Mouse (Mus musculus): ENCODE results near the gene Syt1. TPM values are rescaled to one million over a fixed set of nuclear protein-coding genes. Genes with fewer than 3 reads are reported as not detected.

Gene Syt1
- total and polyA plus RNA-seq, 3 experiments, result 0.01 to 0.11 TPM; not detected in 1

DNA sequence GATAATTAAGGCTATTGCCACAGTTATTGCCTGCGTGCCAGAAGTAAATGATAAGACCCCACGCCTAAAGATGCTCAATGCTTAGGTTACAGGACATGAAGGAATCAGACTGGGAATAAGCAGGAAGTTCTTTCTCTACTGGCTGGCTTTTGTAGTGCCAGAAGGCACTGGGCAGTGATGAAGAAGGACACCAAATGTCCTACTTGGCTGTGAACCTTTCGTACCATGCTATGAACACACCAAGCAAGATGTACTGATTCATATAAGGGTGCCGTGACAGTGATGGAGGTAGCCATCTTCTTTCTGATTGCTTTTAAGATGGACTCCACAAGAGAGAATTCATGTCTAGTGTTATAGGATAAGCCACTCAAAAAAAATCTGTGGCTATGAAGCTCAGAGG, 145.2 kb downstream of the Syt1 start:
- no peak for ATAC-seq (ENCODE audit: extremely low read depth, insufficient number of reproducible peaks, low FRiP score, poor library complexity, severe bottlenecking)
- TF ChIP-seq TAL1 (conservative IDR thresholded peaks at IDR 0.05; ENCODE audit: low read depth, low read length) (no peak), GATA2 (IDR thresholded peaks at IDR 0.05; ENCODE audit: borderline replicate concordance, low read depth, low read length) (no peak), GATA1 (IDR thresholded peaks at IDR 0.05; ENCODE audit: borderline replicate concordance, low read length) (no peak)
- H3K4me3 ChIP-seq (ENCODE audit: low read depth, low read length), result no peak overlapping the region

DNA sequence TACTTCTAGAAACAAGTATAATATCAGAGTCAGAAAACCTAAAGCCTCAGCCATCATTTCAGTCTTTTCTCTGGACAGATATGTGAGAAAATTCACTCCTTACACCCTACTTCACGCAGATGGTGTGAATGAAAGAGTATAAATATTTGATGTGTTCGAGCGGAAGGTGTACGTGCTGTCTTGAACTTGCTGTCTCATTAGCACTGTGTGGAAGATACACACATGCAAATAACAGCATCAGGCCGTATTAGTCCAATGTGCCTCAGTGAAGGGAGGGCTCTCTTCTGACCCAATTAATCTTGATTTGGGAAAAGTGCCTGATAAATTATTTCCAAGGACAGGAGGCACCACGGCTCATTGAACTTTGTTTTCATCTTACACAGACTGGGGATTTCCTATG, 154.8 kb downstream of the Syt1 start:
- H3K36me3 ChIP-seq (replicated peaks), result no peaks in the 10 kb centered on the region
- TF ChIP-seq TAL1 (conservative IDR thresholded peaks at IDR 0.05; ENCODE audit: low read depth, low read length) (no peak), GATA1 (IDR thresholded peaks at IDR 0.05; ENCODE audit: borderline replicate concordance, low read length) (no peak), POLR2AphosphoS5 (IDR thresholded peaks at IDR 0.05; ENCODE audit: insufficient replicate concordance, low read depth, low read length) (no peak), GATA2 (IDR thresholded peaks at IDR 0.05; ENCODE audit: borderline replicate concordance, low read depth, low read length) (no peak), CTCF (IDR thresholded peaks at IDR 0.05; ENCODE audit: low read depth, low read length) (no peak)
- no peaks in the 10 kb centered on the region for H3K4me1 ChIP-seq (ENCODE audit: insufficient read depth, low read depth, low read length)
- H3K9me3 ChIP-seq (replicated peaks), result no peaks in the 10 kb centered on the region
- H3K4me3 ChIP-seq (ENCODE audit: low read depth, low read length), result no peak overlapping the region
- no peak for DNase-seq (ENCODE audit: low spot score)
- ATAC-seq (ENCODE audit: extremely low read depth, insufficient number of reproducible peaks, low FRiP score, poor library complexity, severe bottlenecking), result no peak
- H3K27me3 ChIP-seq (ENCODE audit: insufficient read depth, low read length), result no peaks in the 10 kb centered on the region

More for the DNA sequence above, 145.2 kb downstream of the Syt1 start:
- no peaks in the 10 kb centered on the region for H3K36me3 ChIP-seq (replicated peaks)
- DNase-seq (ENCODE audit: low spot score), result no peak
- no peaks in the 10 kb centered on the region for H3K4me1 ChIP-seq (ENCODE audit: insufficient read depth, low read depth, low read length)
- no peaks in the 10 kb centered on the region for H3K27me3 ChIP-seq (ENCODE audit: insufficient read depth, low read length)
- H3K9me3 ChIP-seq (replicated peaks), result no peaks in the 10 kb centered on the region

DNA sequence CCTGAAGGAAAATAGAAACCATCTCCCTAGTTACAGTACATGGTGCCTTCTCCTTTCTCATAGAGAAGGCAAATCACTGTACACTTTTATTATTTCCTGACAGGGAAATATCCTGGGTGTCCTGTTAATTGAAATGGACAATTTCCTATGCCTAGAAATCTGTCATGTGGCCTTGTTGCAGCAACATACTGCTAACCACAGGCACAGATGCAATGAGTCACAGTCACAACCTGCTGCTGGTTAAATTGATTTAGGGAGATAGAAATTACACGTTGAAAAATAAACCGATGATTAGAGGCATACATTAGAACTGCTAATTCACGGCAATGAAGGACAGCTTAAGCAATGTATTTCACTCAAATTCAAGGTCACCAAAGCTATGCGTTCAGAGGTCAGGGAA, 158.0 kb downstream of the Syt1 start:
- Histone ChIP-seq H3K9me3 (replicated peaks) (no peaks in the 10 kb centered on the region), H3K27me3 (ENCODE audit: insufficient read depth, low read length) (no peaks in the 10 kb centered on the region), H3K4me3 (ENCODE audit: low read depth, low read length) (no peak overlapping the region), H3K36me3 (replicated peaks) (no peaks in the 10 kb centered on the region), H3K4me1 (ENCODE audit: insufficient read depth, low read depth, low read length) (no peaks in the 10 kb centered on the region)
- no peak for DNase-seq (ENCODE audit: low spot score)
- TF ChIP-seq CTCF (IDR thresholded peaks at IDR 0.05; ENCODE audit: low read depth, low read length) (no peak), POLR2AphosphoS5 (IDR thresholded peaks at IDR 0.05; ENCODE audit: insufficient replicate concordance, low read depth, low read length) (no peak), TAL1 (conservative IDR thresholded peaks at IDR 0.05; ENCODE audit: low read depth, low read length) (no peak), GATA2 (IDR thresholded peaks at IDR 0.05; ENCODE audit: borderline replicate concordance, low read depth, low read length) (no peak), GATA1 (IDR thresholded peaks at IDR 0.05; ENCODE audit: borderline replicate concordance, low read length) (no peak)
- ATAC-seq (ENCODE audit: extremely low read depth, insufficient number of reproducible peaks, low FRiP score, poor library complexity, severe bottlenecking), result no peak

DNA sequence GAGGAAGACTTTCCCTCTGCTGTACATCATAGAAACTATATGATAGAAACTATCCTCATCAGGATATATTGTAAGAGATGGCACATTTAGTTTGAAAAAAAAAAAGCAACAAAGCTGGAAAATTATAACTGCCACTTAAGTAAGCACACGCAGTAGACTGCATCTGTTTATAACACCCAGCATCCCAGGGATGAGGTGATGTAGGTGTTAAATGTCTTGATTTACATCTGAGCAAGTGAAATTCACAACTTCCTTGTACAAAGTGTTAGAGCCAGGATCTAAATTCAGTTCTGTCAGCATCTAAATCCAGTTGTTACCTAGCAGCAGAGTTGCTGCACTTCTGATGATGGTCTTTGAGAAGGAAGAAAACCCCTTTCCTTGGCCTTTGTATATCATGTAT, 173.3 kb downstream of the Syt1 start:
- H3K36me3 ChIP-seq (replicated peaks), result no peaks in the 10 kb centered on the region
- H3K4me1 ChIP-seq (ENCODE audit: insufficient read depth, low read depth, low read length), result no peaks in the 10 kb centered on the region
- no peak for TF ChIP-seq CTCF (IDR thresholded peaks at IDR 0.05; ENCODE audit: low read depth, low read length)
- TF ChIP-seq GATA1 (IDR thresholded peaks at IDR 0.05; ENCODE audit: borderline replicate concordance, low read length), result no peak
- TF ChIP-seq GATA2 (IDR thresholded peaks at IDR 0.05; ENCODE audit: borderline replicate concordance, low read depth, low read length), result no peak
- TF ChIP-seq POLR2AphosphoS5 (IDR thresholded peaks at IDR 0.05; ENCODE audit: insufficient replicate concordance, low read depth, low read length), result no peak
- no peak for TF ChIP-seq TAL1 (conservative IDR thresholded peaks at IDR 0.05; ENCODE audit: low read depth, low read length)
- no peak for DNase-seq (ENCODE audit: low spot score)
- no peaks in the 10 kb centered on the region for H3K27me3 ChIP-seq (ENCODE audit: insufficient read depth, low read length)
- H3K9me3 ChIP-seq (replicated peaks), result no peaks in the 10 kb centered on the region
- no peak overlapping the region for H3K4me3 ChIP-seq (ENCODE audit: low read depth, low read length)
- ATAC-seq (ENCODE audit: extremely low read depth, insufficient number of reproducible peaks, low FRiP score, poor library complexity, severe bottlenecking), result no peak

DNA sequence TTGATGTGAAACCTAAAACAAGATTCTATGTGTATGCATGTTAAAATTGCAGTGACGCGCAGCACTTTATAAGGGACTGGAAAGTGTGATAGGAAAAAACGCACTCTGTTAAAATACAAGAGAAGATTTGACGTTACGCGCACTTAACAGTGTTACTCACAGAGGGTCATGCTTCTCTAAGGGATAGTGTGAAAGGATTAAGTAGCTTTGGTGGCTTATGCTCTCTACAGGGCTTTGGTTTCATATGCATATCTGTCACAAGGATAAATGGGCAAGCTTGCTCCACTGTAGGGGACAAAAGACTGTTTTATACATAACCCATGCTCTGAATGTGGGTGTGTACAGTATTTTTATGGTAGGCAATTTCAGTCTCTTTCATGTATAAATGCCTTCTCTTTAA, 178.5 kb downstream of the Syt1 start:
- no peaks in the 10 kb centered on the region for H3K36me3 ChIP-seq (replicated peaks)
- no peak overlapping the region for H3K4me3 ChIP-seq (ENCODE audit: low read depth, low read length)
- no peaks in the 10 kb centered on the region for H3K9me3 ChIP-seq (replicated peaks)
- no peaks in the 10 kb centered on the region for H3K4me1 ChIP-seq (ENCODE audit: insufficient read depth, low read depth, low read length)
- TF ChIP-seq TAL1 (conservative IDR thresholded peaks at IDR 0.05; ENCODE audit: low read depth, low read length), result no peak
- no peak for TF ChIP-seq GATA2 (IDR thresholded peaks at IDR 0.05; ENCODE audit: borderline replicate concordance, low read depth, low read length)
- no peak for TF ChIP-seq CTCF (IDR thresholded peaks at IDR 0.05; ENCODE audit: low read depth, low read length)
- TF ChIP-seq GATA1 (IDR thresholded peaks at IDR 0.05; ENCODE audit: borderline replicate concordance, low read length), result no peak
- TF ChIP-seq POLR2AphosphoS5 (IDR thresholded peaks at IDR 0.05; ENCODE audit: insufficient replicate concordance, low read depth, low read length), result no peak
- H3K27me3 ChIP-seq (ENCODE audit: insufficient read depth, low read length), result no peaks in the 10 kb centered on the region
- ATAC-seq (ENCODE audit: extremely low read depth, insufficient number of reproducible peaks, low FRiP score, poor library complexity, severe bottlenecking) (no peak), DNase-seq (ENCODE audit: low spot score) (no peak)

DNA sequence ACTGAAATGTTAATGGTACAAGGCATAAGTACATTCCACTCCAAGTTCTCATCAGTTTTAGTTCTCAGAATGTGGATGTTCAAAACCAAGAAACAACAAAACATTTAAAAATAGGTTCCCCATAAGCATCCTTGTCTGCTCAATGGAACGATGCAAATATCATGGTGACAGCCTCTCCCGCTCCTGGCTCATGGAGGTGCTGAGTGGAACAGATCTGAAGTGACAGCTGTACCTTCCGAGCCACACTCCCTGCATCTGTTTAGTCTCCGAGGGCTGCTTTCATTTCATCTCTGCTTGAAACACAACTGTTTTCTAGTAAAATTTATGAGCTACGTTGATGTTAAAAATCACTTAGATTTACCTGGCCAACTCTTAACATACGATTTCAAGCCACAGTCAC, 179.0 kb downstream of the Syt1 start:
- no peaks in the 10 kb centered on the region for H3K4me1 ChIP-seq (ENCODE audit: insufficient read depth, low read depth, low read length)
- TF ChIP-seq GATA2 (IDR thresholded peaks at IDR 0.05; ENCODE audit: borderline replicate concordance, low read depth, low read length) (no peak), GATA1 (IDR thresholded peaks at IDR 0.05; ENCODE audit: borderline replicate concordance, low read length) (no peak), TAL1 (conservative IDR thresholded peaks at IDR 0.05; ENCODE audit: low read depth, low read length) (no peak), POLR2AphosphoS5 (IDR thresholded peaks at IDR 0.05; ENCODE audit: insufficient replicate concordance, low read depth, low read length) (no peak), CTCF (IDR thresholded peaks at IDR 0.05; ENCODE audit: low read depth, low read length) (no peak)
- no peaks in the 10 kb centered on the region for H3K9me3 ChIP-seq (replicated peaks)
- H3K27me3 ChIP-seq (ENCODE audit: insufficient read depth, low read length), result no peaks in the 10 kb centered on the region
- H3K36me3 ChIP-seq (replicated peaks), result no peaks in the 10 kb centered on the region
- ATAC-seq (ENCODE audit: extremely low read depth, insufficient number of reproducible peaks, low FRiP score, poor library complexity, severe bottlenecking) (no peak), DNase-seq (ENCODE audit: low spot score) (no peak)
- H3K4me3 ChIP-seq (ENCODE audit: low read depth, low read length), result no peak overlapping the region

DNA sequence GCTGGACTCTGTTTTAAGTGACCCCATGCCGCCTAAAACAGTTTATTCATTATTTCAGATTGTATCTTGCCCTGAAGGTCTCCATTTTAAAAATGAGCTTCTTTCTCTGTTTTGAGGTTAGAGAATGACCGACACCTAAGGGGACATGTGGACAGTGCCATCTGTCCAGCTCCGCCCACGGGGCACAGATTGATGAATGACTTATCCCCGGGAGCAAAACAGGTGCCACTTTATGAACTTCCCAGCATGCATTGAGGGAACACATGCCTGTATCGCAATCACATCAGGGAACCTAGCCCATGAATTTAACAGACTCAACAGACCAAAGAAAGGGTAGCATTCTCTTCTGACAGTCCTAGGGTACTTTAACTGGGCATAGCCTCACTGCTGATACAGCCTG, 188.5 kb downstream of the Syt1 start:
- TF ChIP-seq GATA1 (IDR thresholded peaks at IDR 0.05; ENCODE audit: borderline replicate concordance, low read length), result no peak
- no peak for TF ChIP-seq POLR2AphosphoS5 (IDR thresholded peaks at IDR 0.05; ENCODE audit: insufficient replicate concordance, low read depth, low read length)
- no peak for TF ChIP-seq GATA2 (IDR thresholded peaks at IDR 0.05; ENCODE audit: borderline replicate concordance, low read depth, low read length)
- TF ChIP-seq CTCF (IDR thresholded peaks at IDR 0.05; ENCODE audit: low read depth, low read length), result no peak
- no peak for TF ChIP-seq TAL1 (conservative IDR thresholded peaks at IDR 0.05; ENCODE audit: low read depth, low read length)
- Histone ChIP-seq H3K4me1 (ENCODE audit: insufficient read depth, low read depth, low read length) (no peaks in the 10 kb centered on the region), H3K36me3 (replicated peaks) (no peaks in the 10 kb centered on the region), H3K4me3 (ENCODE audit: low read depth, low read length) (no peak overlapping the region), H3K27me3 (ENCODE audit: insufficient read depth, low read length) (no peaks in the 10 kb centered on the region), H3K9me3 (replicated peaks) (no peaks in the 10 kb centered on the region)
- ATAC-seq (ENCODE audit: extremely low read depth, insufficient number of reproducible peaks, low FRiP score, poor library complexity, severe bottlenecking) (no peak), DNase-seq (ENCODE audit: low spot score) (no peak)

Measured in G1E (cell line).